Mouse (Mus musculus) megakaryocyte, embryonic 14.5 days (primary cell): ENCODE data around the gene S1pr5. TPM values are rescaled to one million over a fixed set of nuclear protein-coding genes. Genes with fewer than 3 reads are reported as not detected.
A peak's percentile ranks its signal among the peaks of the same experiment; 100 is the strongest.

Experiments used
- H3K27me3 ChIP-seq: replicated peaks from 2 replicates; pipeline ENCODE3; 2012; ENCODE audit warnings: inconsistent platforms
- H3K36me3 ChIP-seq: replicated peaks from 2 replicates; pipeline ENCODE3; 2012; ENCODE audit warnings: low read length, inconsistent platforms, mixed read lengths
- H3K4me1 ChIP-seq: 2 replicates; pipeline ENCODE4 v1.6.1; 2012; ENCODE audit warnings: inconsistent platforms
- H3K4me3 ChIP-seq: replicated peaks from 2 replicates; pipeline ENCODE3; 2012; ENCODE audit warnings: moderate library complexity, mild to moderate bottlenecking, inconsistent platforms
- H3K9me3 ChIP-seq: 2 replicates; pipeline ENCODE4 v1.6.1; 2012; ENCODE audit warnings: inconsistent platforms
- FLI1 ChIP-seq: IDR thresholded peaks from 2 replicates; pipeline ENCODE4 v1.6.1; 2012; ENCODE audit warnings: low read length, inconsistent platforms, mixed read lengths
- GATA1 ChIP-seq: IDR thresholded peaks from 3 replicates; pipeline ENCODE4 v1.6.1; 2012; ENCODE audit warnings: mixed read lengths, low read length, inconsistent platforms, borderline replicate concordance
- polyA plus RNA-seq: library from polyadenylated mRNA; stranded (reverse); fragments of >175 nt; gene quantifications from 2 replicates; pipeline ENCODE4 v1.2.3, GENCODE M21; 2012; ENCODE audit warnings: low replicate concordance; ENCODE audit not compliant: insufficient read depth

The S1pr5 gene
- polyA plus RNA-seq, 1 experiment: not detected

- H3K9me3 ChIP-seq: no peaks in the 10 kb centered on the region
- no peaks in the 10 kb centered on the region for H3K36me3 ChIP-seq
- TF ChIP-seq GATA1 (no peak), FLI1 (no peak)
- H3K4me1 ChIP-seq: peaks cover 24% of the 10 kb centered on the region
- no peak overlapping the region for H3K4me3 ChIP-seq
- H3K27me3 ChIP-seq: peaks cover 76% of the 10 kb centered on the region
Measured at GRCm38 (mm10) chr9:21250509-21250908, 2.3 kb upstream of the S1pr5 start.

GRCm38 (mm10) chr9:21249629-21250508 is 1.6 kb upstream of the S1pr5 start:
- H3K36me3 ChIP-seq: no peaks in the 10 kb centered on the region
- peaks cover 29% of the 10 kb centered on the region for H3K4me1 ChIP-seq
- TF ChIP-seq FLI1: no peak
- TF ChIP-seq GATA1: no peak
- no peaks in the 10 kb centered on the region for H3K9me3 ChIP-seq
- H3K4me3 ChIP-seq: no peak overlapping the region
- H3K27me3 ChIP-seq: peaks cover 83% of the 10 kb centered on the region

GRCm38 (mm10) chr9:21246342-21246741 is 1.9 kb downstream of the S1pr5 start:
- H3K27me3 ChIP-seq: peaks cover 86% of the 10 kb centered on the region
- H3K4me3 ChIP-seq: no peak overlapping the region
- no peaks in the 10 kb centered on the region for H3K36me3 ChIP-seq
- peaks cover 50% of the 10 kb centered on the region for H3K4me1 ChIP-seq
- TF ChIP-seq GATA1: no peak
- TF ChIP-seq FLI1: no peak
- H3K9me3 ChIP-seq: peaks cover 12% of the 10 kb centered on the region; the same call in 1 of the 2 replicates

GRCm38 (mm10) chr9:21245113-21245487 is 3.1 kb downstream of the S1pr5 start:
- Histone ChIP-seq H3K27me3 (peaks cover 74% of the 10 kb centered on the region), H3K4me3 (peak overlapping the region; percentile 93), H3K36me3 (no peaks in the 10 kb centered on the region), H3K9me3 (peaks cover 12% of the 10 kb centered on the region; the same call in 1 of the 2 replicates), H3K4me1 (peaks cover 55% of the 10 kb centered on the region)
- TF ChIP-seq GATA1: no peak
- no peak for TF ChIP-seq FLI1

GRCm38 (mm10) chr9:21244428-21245112 is 3.7 kb downstream of the S1pr5 start:
- TF ChIP-seq FLI1 (no peak), GATA1 (no peak)
- Histone ChIP-seq H3K36me3 (no peaks in the 10 kb centered on the region), H3K9me3 (peaks cover 12% of the 10 kb centered on the region; the same call in 1 of the 2 replicates), H3K27me3 (peaks cover 69% of the 10 kb centered on the region), H3K4me3 (peak overlapping the region; percentile 93), H3K4me1 (peaks cover 54% of the 10 kb centered on the region)

GRCm38 (mm10) chr9:21243826-21244427 is 4.3 kb downstream of the S1pr5 start:
- Histone ChIP-seq H3K36me3 (no peaks in the 10 kb centered on the region), H3K27me3 (peaks cover 63% of the 10 kb centered on the region), H3K4me3 (peak overlapping the region; percentile 93), H3K4me1 (peaks cover 58% of the 10 kb centered on the region), H3K9me3 (peaks cover 12% of the 10 kb centered on the region; the same call in 1 of the 2 replicates)
- TF ChIP-seq GATA1: no peak
- TF ChIP-seq FLI1: no peak

GRCm38 (mm10) chr9:21241343-21241742 is 6.9 kb downstream of the S1pr5 start:
- Histone ChIP-seq H3K9me3 (peaks cover 12% of the 10 kb centered on the region; the same call in 1 of the 2 replicates), H3K4me1 (peaks cover 63% of the 10 kb centered on the region), H3K27me3 (peaks cover 42% of the 10 kb centered on the region), H3K36me3 (peaks cover 6% of the 10 kb centered on the region), H3K4me3 (no peak overlapping the region)
- no peak for TF ChIP-seq GATA1
- TF ChIP-seq FLI1: no peak

GRCm38 (mm10) chr9:21239465-21239848 is 8.8 kb downstream of the S1pr5 start:
- H3K4me1 ChIP-seq: peaks cover 68% of the 10 kb centered on the region
- peak overlapping the region; percentile 98 for H3K4me3 ChIP-seq
- H3K9me3 ChIP-seq: peaks cover 12% of the 10 kb centered on the region; the same call in 1 of the 2 replicates
- peaks cover 23% of the 10 kb centered on the region for H3K36me3 ChIP-seq
- peaks cover 25% of the 10 kb centered on the region for H3K27me3 ChIP-seq
- no peak for TF ChIP-seq GATA1
- TF ChIP-seq FLI1: no peak

- TF ChIP-seq FLI1 (no peak), GATA1 (no peak)
- Histone ChIP-seq H3K4me3 (peak within 1 kb of the TSS; percentile 98), H3K27me3 (peaks cover 20% of the 10 kb centered on the region), H3K4me1 (peaks cover 64% of the 10 kb centered on the region), H3K9me3 (peaks cover 10% of the 10 kb centered on the region; the same call in 1 of the 2 replicates), H3K36me3 (peaks cover 29% of the 10 kb centered on the region)
Measured at GRCm38 (mm10) chr9:21238733-21239464, 9.3 kb downstream of the S1pr5 start, which contains the start of gene Keap1. Gene Keap1, minus strand, starts transcription at chr9:21239361.
